Mouse (Mus musculus): ENCODE results near the gene Mei4. TPM values are rescaled to one million over a fixed set of nuclear protein-coding genes. Genes with fewer than 3 reads are reported as not detected.

The Mei4 gene
- 0.48 and 0.70 TPM in 2 replicates for polyA plus RNA-seq (2016; fragmentation: Nextera tagmentation; extraction: Ambion mirVana)

- Histone ChIP-seq H3K27me3 (peaks cover 6% of the 10 kb centered on the region; the same call in 1 of the 2 replicates), H3K4me2 (replicated peaks) (peak within 1 kb of the TSS; percentile 75), H3K4me1 (no peaks in the 10 kb centered on the region), H3K36me3 (no peaks in the 10 kb centered on the region), H3K9me3 (replicated peaks) (no peaks in the 10 kb centered on the region), H3K9ac (peak within 1 kb of the TSS; percentile 52), H3K27ac (no peak within 1 kb of the TSS), H3K4me3 (peak within 1 kb of the TSS; percentile 44)
- peak; percentile 99 for ATAC-seq (ENCODE audit: low FRiP score)
- 2% methylated on average over 32 of the region's 32 CpGs for WGBS
These were observed at the start of gene Mei4 for GRCm38 (mm10) chr9:81863181-81863887. Gene Mei4, plus strand, starts transcription at chr9:81863670.

GRCm38 (mm10) chr9:81819715-81820373 is 43.6 kb upstream of the Mei4 start:
- Histone ChIP-seq H3K27me3 (no peaks in the 10 kb centered on the region), H3K9ac (no peak overlapping the region), H3K27ac (no peak overlapping the region), H3K4me2 (replicated peaks) (no peak overlapping the region), H3K4me3 (no peak overlapping the region), H3K36me3 (no peaks in the 10 kb centered on the region), H3K4me1 (no peaks in the 10 kb centered on the region), H3K9me3 (replicated peaks) (no peaks in the 10 kb centered on the region)
- WGBS = 89% methylated on average over 1 of the region's 1 CpGs
- ATAC-seq (ENCODE audit: low FRiP score) = no peak

- no peak for ATAC-seq (ENCODE audit: low FRiP score)
- no peaks in the 10 kb centered on the region for H3K4me1 ChIP-seq
- H3K27ac ChIP-seq = no peak overlapping the region
- H3K9ac ChIP-seq = no peak overlapping the region
- H3K4me3 ChIP-seq = no peak overlapping the region
- no peaks in the 10 kb centered on the region for H3K36me3 ChIP-seq
- no peak overlapping the region for H3K4me2 ChIP-seq (replicated peaks)
- WGBS = 94% methylated on average over 2 of the region's 2 CpGs
- H3K9me3 ChIP-seq (replicated peaks) = no peaks in the 10 kb centered on the region
- no peaks in the 10 kb centered on the region for H3K27me3 ChIP-seq
These were observed 35.9 kb upstream of the Mei4 start for GRCm38 (mm10) chr9:81827560-81827959.

DNA sequence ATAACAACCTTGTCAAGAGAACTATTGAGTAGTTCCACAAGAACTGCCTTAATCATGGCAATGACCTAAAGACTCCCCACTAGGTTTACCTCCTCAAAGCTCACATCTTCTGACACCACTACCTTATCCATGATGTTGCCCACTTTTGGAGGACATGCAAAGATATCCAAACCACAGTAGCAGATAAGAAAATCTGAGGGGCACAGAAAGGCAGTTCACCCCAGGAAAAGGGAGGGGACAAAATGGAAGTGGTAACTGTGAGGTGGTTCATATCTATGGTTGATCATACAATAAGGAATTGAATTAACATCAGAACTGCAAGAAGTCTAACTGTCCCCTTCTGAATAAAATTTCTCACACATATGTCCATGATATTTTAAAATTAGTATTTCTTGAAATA is 29.4 kb upstream of the Mei4 start:
- no peak overlapping the region for H3K4me2 ChIP-seq (replicated peaks)
- no peak for ATAC-seq (ENCODE audit: low FRiP score)
- no peak overlapping the region for H3K9ac ChIP-seq
- H3K27me3 ChIP-seq = no peaks in the 10 kb centered on the region
- no peaks in the 10 kb centered on the region for H3K4me1 ChIP-seq
- no peaks in the 10 kb centered on the region for H3K9me3 ChIP-seq (replicated peaks)
- no peak overlapping the region for H3K4me3 ChIP-seq
- H3K36me3 ChIP-seq = no peaks in the 10 kb centered on the region
- no peak overlapping the region for H3K27ac ChIP-seq

- Histone ChIP-seq H3K9ac (no peak overlapping the region), H3K4me1 (no peaks in the 10 kb centered on the region), H3K27ac (no peak overlapping the region), H3K9me3 (replicated peaks) (no peaks in the 10 kb centered on the region), H3K27me3 (peaks cover 6% of the 10 kb centered on the region; the same call in 1 of the 2 replicates), H3K4me2 (replicated peaks) (no peak overlapping the region), H3K4me3 (no peak overlapping the region), H3K36me3 (no peaks in the 10 kb centered on the region)
- 21% methylated on average over 1 of the region's 1 CpGs for WGBS
- no peak for ATAC-seq (ENCODE audit: low FRiP score)
These were observed 4.6 kb upstream of the Mei4 start for GRCm38 (mm10) chr9:81858861-81859260.

DNA sequence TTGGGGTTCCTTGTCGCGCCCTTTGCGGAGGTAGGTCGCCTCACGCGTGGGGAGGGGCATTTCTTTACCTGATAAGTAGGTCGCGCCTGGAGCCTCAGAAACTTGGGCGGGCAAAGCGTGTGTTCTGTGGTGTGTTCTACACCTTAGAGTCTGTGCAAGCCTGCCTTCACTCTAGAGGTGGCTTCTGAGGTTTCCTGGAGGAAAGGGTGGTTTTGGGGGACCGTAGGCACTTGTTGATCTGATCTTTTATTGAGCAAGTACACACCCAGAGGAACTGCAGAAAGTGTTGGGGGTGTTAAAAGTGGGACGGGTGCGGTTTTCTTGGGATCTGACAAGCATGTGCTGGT is 391 bp downstream of the Mei4 start:
- peak overlapping the region; percentile 44 for H3K4me3 ChIP-seq
- H3K9me3 ChIP-seq (replicated peaks) = no peaks in the 10 kb centered on the region
- peak overlapping the region; percentile 75 for H3K4me2 ChIP-seq (replicated peaks)
- H3K27me3 ChIP-seq = peaks cover 6% of the 10 kb centered on the region; the same call in 1 of the 2 replicates
- WGBS = 23% methylated on average over 13 of the region's 13 CpGs
- H3K4me1 ChIP-seq = no peaks in the 10 kb centered on the region
- peak overlapping the region; percentile 52 for H3K9ac ChIP-seq
- no peak overlapping the region for H3K27ac ChIP-seq
- H3K36me3 ChIP-seq = no peaks in the 10 kb centered on the region
- ATAC-seq (ENCODE audit: low FRiP score) = no peak; the same call in 1 of the 2 replicates

DNA sequence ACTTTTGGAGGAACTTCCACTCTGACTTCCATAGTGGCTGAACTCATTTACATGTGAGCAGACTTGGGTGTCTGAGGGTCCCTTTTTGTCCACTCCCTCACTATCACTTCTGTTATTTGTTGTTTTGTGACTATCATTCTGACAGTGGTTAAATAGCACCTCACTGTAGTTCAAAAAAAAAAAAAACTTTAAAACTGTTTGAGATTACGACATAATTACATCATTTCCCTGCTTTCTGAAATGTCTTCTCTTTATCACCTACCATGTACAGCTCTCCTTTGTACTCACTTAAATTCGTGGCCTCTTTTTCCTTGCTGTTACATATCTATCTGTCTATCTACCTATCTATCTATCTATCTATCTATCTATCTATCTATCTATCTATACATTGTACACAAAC is 2.6 kb downstream of the Mei4 start:
- H3K4me1 ChIP-seq = no peaks in the 10 kb centered on the region
- H3K27ac ChIP-seq = no peak overlapping the region
- no peaks in the 10 kb centered on the region for H3K9me3 ChIP-seq (replicated peaks)
- WGBS = 84% methylated on average over 2 of the region's 2 CpGs
- ATAC-seq (ENCODE audit: low FRiP score) = no peak
- H3K27me3 ChIP-seq = peaks cover 6% of the 10 kb centered on the region; the same call in 1 of the 2 replicates
- H3K4me3 ChIP-seq = no peak overlapping the region
- no peak overlapping the region for H3K9ac ChIP-seq
- H3K4me2 ChIP-seq (replicated peaks) = no peak overlapping the region
- no peaks in the 10 kb centered on the region for H3K36me3 ChIP-seq

DNA sequence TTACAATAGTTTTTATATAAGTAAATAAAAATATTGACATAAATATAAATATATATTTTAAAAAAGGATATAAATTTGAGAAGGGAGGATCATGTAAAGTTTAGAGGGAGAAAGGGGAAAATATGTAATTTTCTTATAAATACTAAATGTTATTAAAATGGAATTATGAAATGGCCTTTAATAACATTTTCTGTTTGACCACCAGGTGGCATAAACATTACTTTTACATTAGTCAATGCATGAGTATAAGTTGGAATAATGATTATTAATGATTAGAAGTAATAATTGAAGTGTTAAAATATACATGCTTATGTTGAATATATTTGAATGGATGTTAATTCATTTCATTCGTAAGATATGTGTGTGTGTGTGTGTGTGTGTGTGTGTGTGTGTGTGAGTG is 58.0 kb downstream of the Mei4 start:
- no peaks in the 10 kb centered on the region for H3K4me1 ChIP-seq
- no peak overlapping the region for H3K9ac ChIP-seq
- H3K4me3 ChIP-seq = no peak overlapping the region
- no peak for ATAC-seq (ENCODE audit: low FRiP score)
- no peaks in the 10 kb centered on the region for H3K27me3 ChIP-seq
- no peaks in the 10 kb centered on the region for H3K36me3 ChIP-seq
- no peak overlapping the region for H3K27ac ChIP-seq
- H3K4me2 ChIP-seq (replicated peaks) = no peak overlapping the region
- H3K9me3 ChIP-seq (replicated peaks) = no peaks in the 10 kb centered on the region
- WGBS = 91% methylated on average over 1 of the region's 1 CpGs

- no peaks in the 10 kb centered on the region for H3K27me3 ChIP-seq
- H3K9me3 ChIP-seq (replicated peaks) = no peaks in the 10 kb centered on the region
- H3K27ac ChIP-seq = no peak overlapping the region
- H3K4me3 ChIP-seq = no peak overlapping the region
- no peak for ATAC-seq (ENCODE audit: low FRiP score)
- no peaks in the 10 kb centered on the region for H3K4me1 ChIP-seq
- no peak overlapping the region for H3K4me2 ChIP-seq (replicated peaks)
- H3K36me3 ChIP-seq = no peaks in the 10 kb centered on the region
- H3K9ac ChIP-seq = no peak overlapping the region
These were observed 61.3 kb downstream of the Mei4 start for GRCm38 (mm10) chr9:81924744-81925143.

DNA sequence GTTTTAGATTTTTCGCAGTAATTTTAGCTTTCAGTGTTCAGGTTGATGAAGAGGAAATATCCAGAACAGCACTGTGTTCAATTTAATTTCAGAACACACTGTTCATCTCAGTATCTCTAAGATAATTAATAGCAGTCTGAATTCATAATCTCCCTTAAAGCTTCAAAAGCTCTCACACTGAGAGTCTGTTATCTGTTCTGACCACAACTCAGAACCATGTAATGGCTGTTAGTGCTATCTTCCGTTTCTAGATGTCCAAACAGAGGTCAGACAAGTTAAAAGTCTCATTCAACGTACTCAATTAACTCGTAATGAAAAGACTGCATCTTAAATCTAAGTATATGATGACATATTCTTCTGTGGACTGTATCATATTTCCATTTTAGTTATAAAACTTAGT is 77.1 kb downstream of the Mei4 start:
- Histone ChIP-seq H3K9ac (no peak overlapping the region), H3K4me2 (replicated peaks) (no peak overlapping the region), H3K4me1 (no peaks in the 10 kb centered on the region), H3K27me3 (no peaks in the 10 kb centered on the region), H3K9me3 (replicated peaks) (no peaks in the 10 kb centered on the region), H3K4me3 (no peak overlapping the region), H3K36me3 (no peaks in the 10 kb centered on the region), H3K27ac (no peak overlapping the region)
- ATAC-seq (ENCODE audit: low FRiP score) = no peak
- WGBS = 86% methylated on average over 4 of the region's 4 CpGs

DNA sequence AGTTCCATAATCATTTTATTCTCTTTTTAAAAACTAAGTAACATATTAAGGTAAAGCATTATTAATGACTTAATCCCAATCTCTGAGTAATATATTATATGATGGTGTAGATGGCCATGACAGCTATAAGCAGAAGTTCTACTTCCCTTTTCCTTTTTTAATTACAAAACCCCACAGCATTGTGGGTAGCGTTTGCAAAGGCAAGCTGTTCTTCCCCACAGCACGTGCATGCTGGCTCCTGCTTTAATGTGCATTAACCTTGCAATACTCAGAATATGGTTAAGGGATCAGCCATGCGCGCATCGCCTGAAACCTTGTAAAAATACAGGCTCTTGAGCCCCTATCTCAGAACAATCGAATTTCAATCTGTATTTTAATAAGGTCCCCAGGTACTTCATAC is 82.2 kb downstream of the Mei4 start:
- H3K9ac ChIP-seq = no peak overlapping the region
- no peaks in the 10 kb centered on the region for H3K36me3 ChIP-seq
- no peak overlapping the region for H3K4me3 ChIP-seq
- 75% methylated on average over 6 of the region's 6 CpGs for WGBS
- no peaks in the 10 kb centered on the region for H3K9me3 ChIP-seq (replicated peaks)
- no peak for ATAC-seq (ENCODE audit: low FRiP score)
- H3K27ac ChIP-seq = no peak overlapping the region
- H3K4me1 ChIP-seq = no peaks in the 10 kb centered on the region
- no peak overlapping the region for H3K4me2 ChIP-seq (replicated peaks)
- no peaks in the 10 kb centered on the region for H3K27me3 ChIP-seq

DNA sequence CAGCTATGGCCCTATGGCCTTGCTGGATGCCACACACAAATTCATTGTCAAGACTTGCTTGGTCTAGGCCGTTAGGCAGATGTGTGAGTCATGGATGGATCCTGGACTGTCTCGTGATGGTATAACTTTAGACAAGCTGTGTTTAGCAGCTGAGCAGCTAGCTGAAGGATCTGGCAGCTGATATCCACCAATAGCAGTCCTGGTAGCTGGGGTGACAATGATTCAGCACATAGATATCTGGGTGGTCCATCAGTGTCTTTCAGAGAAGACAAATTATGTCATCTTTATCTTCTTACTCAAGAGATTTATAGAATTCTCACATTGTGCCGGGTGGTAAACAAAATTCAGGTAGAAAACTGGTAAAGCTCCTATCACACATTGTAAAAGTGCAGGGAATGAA is 93.4 kb downstream of the Mei4 start:
- Histone ChIP-seq H3K4me2 (replicated peaks) (no peak overlapping the region), H3K27me3 (no peaks in the 10 kb centered on the region), H3K27ac (no peak overlapping the region), H3K9ac (no peak overlapping the region), H3K4me3 (no peak overlapping the region), H3K4me1 (no peaks in the 10 kb centered on the region), H3K9me3 (replicated peaks) (no peaks in the 10 kb centered on the region), H3K36me3 (no peaks in the 10 kb centered on the region)
- 86% methylated on average over 3 of the region's 3 CpGs for WGBS
- ATAC-seq (ENCODE audit: low FRiP score) = no peak

DNA sequence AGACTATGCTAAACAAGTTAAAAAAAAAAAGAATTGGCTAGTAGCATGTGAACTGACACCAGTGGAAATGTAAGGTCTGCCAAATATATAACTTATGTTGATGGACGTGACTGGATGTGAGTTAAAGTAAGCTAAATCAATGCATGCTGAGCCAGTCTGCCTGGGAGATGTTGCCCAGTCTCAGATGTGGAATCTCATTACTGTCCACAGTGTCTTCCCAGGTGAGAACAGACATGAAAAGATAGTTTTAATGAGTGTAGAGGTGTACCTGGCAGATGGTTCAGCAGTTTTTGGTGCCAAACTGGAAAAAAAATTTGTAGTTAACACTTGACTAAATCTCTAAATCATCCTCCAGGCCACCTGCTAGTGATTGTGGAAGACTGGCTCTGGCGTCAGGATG is 94.4 kb downstream of the Mei4 start:
- ATAC-seq (ENCODE audit: low FRiP score) = no peak
- H3K36me3 ChIP-seq = no peaks in the 10 kb centered on the region
- H3K9me3 ChIP-seq (replicated peaks) = no peaks in the 10 kb centered on the region
- no peak overlapping the region for H3K9ac ChIP-seq
- H3K4me1 ChIP-seq = no peaks in the 10 kb centered on the region
- no peak overlapping the region for H3K27ac ChIP-seq
- no peak overlapping the region for H3K4me2 ChIP-seq (replicated peaks)
- no peak overlapping the region for H3K4me3 ChIP-seq
- H3K27me3 ChIP-seq = no peaks in the 10 kb centered on the region
- WGBS = 83% methylated on average over 2 of the region's 2 CpGs
